Mouse (Mus musculus) heart, adult 2 months (tissue): Measurements from ENCODE around the gene Xrcc1. TPM values are rescaled to one million over a fixed set of nuclear protein-coding genes. Genes with fewer than 3 reads are reported as not detected.
A peak's percentile ranks its signal among the peaks of the same experiment; 100 is the strongest.

ENCODE experiments used
- DNase-seq, 2 experiments: peaks; one replicate each; pipeline ENCODE4 v3.0.0; 2021
- H3K27ac ChIP-seq: fragments of 200-600 bp; 2 replicates; pipeline ENCODE4 v1.8.1; 2022
- H3K27me3 ChIP-seq: fragments of 200-500 bp; 2 replicates; pipeline ENCODE4 v1.6.1; 2012; ENCODE audit warnings: mild to moderate bottlenecking, low read length, inconsistent platforms, mixed read lengths; ENCODE audit not compliant: control insufficient read depth, insufficient read depth
- H3K36me3 ChIP-seq: fragments of 200-500 bp; 2 replicates; pipeline ENCODE4 v1.6.1; 2012; ENCODE audit warnings: low read length, inconsistent platforms; ENCODE audit not compliant: control insufficient read depth, insufficient read depth
- H3K4me1 ChIP-seq: fragments of 200-500 bp; 2 replicates; pipeline ENCODE4 v1.6.1; 2011; ENCODE audit warnings: low read length; ENCODE audit not compliant: control insufficient read depth, insufficient read depth
- H3K4me3 ChIP-seq: fragments of 200-600 bp; 2 replicates; pipeline ENCODE4 v1.8.1; 2022
- H3K79me2 ChIP-seq: fragments of 200-500 bp; replicated peaks from 2 replicates; pipeline ENCODE4 v1.6.1; 2012; ENCODE audit warnings: mild to moderate bottlenecking, inconsistent platforms, low read length, moderate library complexity, mixed read lengths; ENCODE audit not compliant: control insufficient read depth, insufficient read depth
- H3K9ac ChIP-seq: fragments of 200-500 bp; 2 replicates; pipeline ENCODE4 v1.6.1; 2012; ENCODE audit warnings: low read depth, mild to moderate bottlenecking, control low read depth, inconsistent platforms, low read length, mixed read lengths
- CTCF ChIP-seq: fragments of 200-600 bp; IDR thresholded peaks from 2 replicates; pipeline ENCODE4 v1.8.1; 2022; ENCODE audit warnings: antibody characterized with exemption, mild to moderate bottlenecking, moderate library complexity
- EP300 ChIP-seq: fragments of 200-500 bp; IDR thresholded peaks from 2 replicates; pipeline ENCODE4 v1.6.1; 2011; ENCODE audit warnings: low read depth, low read length, control low read depth; ENCODE audit not compliant: insufficient read depth
- POLR2A ChIP-seq: fragments of 200-500 bp; IDR thresholded peaks from 2 replicates; pipeline ENCODE4 v1.6.1; 2011; ENCODE audit warnings: mild to moderate bottlenecking, low read depth, low read length, control low read depth; ENCODE audit not compliant: insufficient read depth
- WGBS: fragments of 180-500 bp; shearing (Covaris S2); methylation state at CpG from one replicate; pipeline ENCODE4 v1.1.7; 2018; 5-methylcytosine and 5-hydroxymethylcytosine counted together
- intact Hi-C: fragments of 180-260 bp; cut with DNase I; formaldehyde crosslinking; loops from one replicate; pipeline ENCODE4 v1.15.1; 2025
- polyA plus RNA-seq: library from polyadenylated mRNA; depleted of rRNA; stranded (reverse); fragments of >200 nt; gene quantifications from 2 replicates; pipeline ENCODE4 v1.2.3, GENCODE M21; 2012
- total RNA-seq, 2 experiments: library from RNA; stranded (reverse); gene quantifications; 2 replicates each; pipeline ENCODE4 v1.2.3; 2021

Xrcc1 gene
- total and polyA plus RNA-seq, 3 experiments = 21.8 to 25.6 (median 25.0) TPM

DNA sequence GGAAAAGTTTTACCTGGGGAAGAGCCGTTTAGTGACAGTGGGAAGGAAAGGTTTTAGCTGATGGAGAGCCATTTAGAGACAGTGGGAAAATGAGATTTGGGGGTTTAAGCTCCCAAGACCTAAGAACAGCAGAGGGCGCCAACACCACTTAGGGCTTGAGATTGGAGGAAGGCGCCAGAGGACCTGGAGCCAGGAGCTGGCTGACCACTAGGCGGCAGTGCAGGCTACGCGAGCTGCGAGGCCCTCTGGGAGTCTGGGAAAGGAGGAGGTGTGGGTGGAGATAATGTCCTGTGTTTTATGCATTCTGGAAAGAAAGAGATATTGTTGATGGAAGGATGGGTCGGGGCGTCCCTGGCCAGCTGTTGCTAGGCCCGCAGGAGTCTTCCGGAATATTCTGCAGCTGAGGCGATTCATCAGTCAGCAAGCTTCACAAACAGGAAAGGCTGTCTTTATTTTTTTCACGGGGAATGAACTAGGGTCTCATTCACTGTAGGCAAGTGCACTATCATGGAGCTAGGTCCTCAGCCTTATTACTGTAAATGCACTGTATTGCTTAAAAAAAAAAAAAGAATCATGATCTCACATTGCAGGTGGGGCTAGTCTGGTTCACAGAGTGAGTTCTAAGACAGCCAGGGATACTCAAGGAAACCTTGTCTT is 55.0 kb downstream of the Xrcc1 start:
- H3K79me2 ChIP-seq = no peaks in the 10 kb centered on the region
- no peak overlapping the region for H3K9ac ChIP-seq
- DNase-seq = peak; percentile 92 to 95
- peak overlapping the region; percentile 26; the same call in 1 of the 2 replicates for H3K4me3 ChIP-seq
- intact Hi-C loops = loop anchor here (1.0 kb wide), 2 partner anchors 52 to 61 kb away; no protein-coding TSS in a partner anchor
- H3K27ac ChIP-seq = no peak overlapping the region
- H3K27me3 ChIP-seq = no peaks in the 10 kb centered on the region
- no peaks in the 10 kb centered on the region for H3K36me3 ChIP-seq
- TF ChIP-seq CTCF (peak; percentile 100), POLR2A (no peak), EP300 (peak; percentile 89)
- WGBS = 5% methylated on average over 13 of the region's 13 CpGs
- H3K4me1 ChIP-seq = peaks cover 1% of the 10 kb centered on the region; the same call in 1 of the 2 replicates

DNA sequence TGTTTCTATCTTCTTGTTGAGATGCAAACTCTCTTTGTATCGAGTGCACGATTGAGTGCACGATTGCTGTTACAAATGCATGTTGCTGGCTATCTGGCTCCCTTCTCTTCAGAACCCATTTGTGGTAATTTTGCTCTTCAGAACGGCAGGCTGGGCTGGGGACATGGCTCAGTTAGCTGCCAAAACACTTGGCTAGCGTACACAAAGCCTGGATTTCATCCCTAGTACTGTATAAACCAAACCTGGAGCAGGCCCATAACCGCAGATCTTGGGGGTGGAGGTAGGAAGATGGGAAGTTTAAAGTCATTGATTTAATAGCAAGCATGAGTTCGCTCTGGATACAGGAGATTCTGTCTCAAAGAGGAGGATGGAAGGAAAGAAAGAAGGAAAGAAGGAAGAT is 59.5 kb downstream of the Xrcc1 start:
- Histone ChIP-seq H3K79me2 (no peaks in the 10 kb centered on the region), H3K9ac (no peak overlapping the region), H3K4me3 (no peak overlapping the region), H3K4me1 (peaks cover 1% of the 10 kb centered on the region; the same call in 1 of the 2 replicates), H3K27me3 (no peaks in the 10 kb centered on the region), H3K36me3 (no peaks in the 10 kb centered on the region), H3K27ac (no peak overlapping the region)
- intact Hi-C loops = no loop called here
- WGBS = 84% methylated on average over 7 of the region's 7 CpGs
- TF ChIP-seq POLR2A = no peak
- no peak for TF ChIP-seq EP300
- TF ChIP-seq CTCF = no peak
- DNase-seq = no peak

DNA sequence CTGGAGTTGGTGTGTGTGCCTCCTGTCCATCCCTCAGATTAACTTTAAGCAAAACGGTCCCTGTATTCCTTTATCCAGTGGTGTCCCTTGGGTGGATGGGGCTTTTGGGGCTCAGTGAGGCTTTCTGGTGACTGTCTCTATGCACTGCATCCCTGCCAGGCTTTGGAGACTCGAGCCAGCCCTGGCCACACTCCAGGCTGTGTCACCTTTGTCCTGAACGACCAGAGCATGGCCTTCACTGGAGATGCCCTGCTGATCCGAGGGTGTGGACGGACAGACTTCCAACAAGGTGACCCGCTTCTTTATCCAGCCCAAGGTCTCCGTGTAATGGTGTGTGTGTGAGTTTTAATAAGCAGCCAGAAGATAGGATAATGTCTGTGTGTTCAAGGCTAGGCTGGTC is 60.0 kb downstream of the Xrcc1 start:
- Histone ChIP-seq H3K9ac (no peak overlapping the region), H3K4me3 (no peak overlapping the region), H3K27me3 (no peaks in the 10 kb centered on the region), H3K79me2 (no peaks in the 10 kb centered on the region), H3K27ac (no peak overlapping the region), H3K36me3 (no peaks in the 10 kb centered on the region), H3K4me1 (peaks cover 1% of the 10 kb centered on the region; the same call in 1 of the 2 replicates)
- WGBS = 73% methylated on average over 7 of the region's 7 CpGs
- TF ChIP-seq POLR2A (no peak), EP300 (no peak), CTCF (no peak)
- no peak for DNase-seq
- intact Hi-C loops = no loop called here

DNA sequence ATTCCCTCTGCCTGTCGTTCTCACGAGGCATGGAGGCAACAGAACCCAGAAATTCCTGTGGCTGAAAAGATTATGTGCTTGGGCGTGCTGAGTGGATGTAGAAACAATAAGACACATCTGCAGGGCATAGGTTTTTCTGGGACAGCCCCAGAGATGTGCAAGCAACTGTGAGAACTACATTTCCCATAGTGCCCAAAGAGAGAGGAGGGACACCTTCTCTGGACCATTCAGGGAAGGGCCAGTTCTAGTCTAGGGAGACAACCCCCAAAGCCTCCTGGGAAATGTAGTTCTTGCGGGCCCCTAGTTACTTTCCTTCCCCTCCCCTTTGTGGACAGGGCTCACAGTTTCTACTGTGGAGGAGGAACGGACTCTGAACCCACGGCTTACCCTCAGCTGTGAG is 61.9 kb downstream of the Xrcc1 start:
- DNase-seq = peak; percentile 47 to 65
- intact Hi-C loops = no loop called here
- no peak overlapping the region for H3K9ac ChIP-seq
- 0 out of 2 replicates have a peak, but pooled peaks cover 1% of the 10 kb centered on the region for H3K4me1 ChIP-seq
- H3K36me3 ChIP-seq = no peaks in the 10 kb centered on the region
- no peak overlapping the region for H3K27ac ChIP-seq
- H3K4me3 ChIP-seq = no peak overlapping the region
- no peaks in the 10 kb centered on the region for H3K79me2 ChIP-seq
- WGBS = 59% methylated on average over 6 of the region's 6 CpGs
- TF ChIP-seq POLR2A = no peak
- no peak for TF ChIP-seq EP300
- no peak for TF ChIP-seq CTCF
- H3K27me3 ChIP-seq = peaks cover 4% of the 10 kb centered on the region; the same call in 1 of the 2 replicates

DNA sequence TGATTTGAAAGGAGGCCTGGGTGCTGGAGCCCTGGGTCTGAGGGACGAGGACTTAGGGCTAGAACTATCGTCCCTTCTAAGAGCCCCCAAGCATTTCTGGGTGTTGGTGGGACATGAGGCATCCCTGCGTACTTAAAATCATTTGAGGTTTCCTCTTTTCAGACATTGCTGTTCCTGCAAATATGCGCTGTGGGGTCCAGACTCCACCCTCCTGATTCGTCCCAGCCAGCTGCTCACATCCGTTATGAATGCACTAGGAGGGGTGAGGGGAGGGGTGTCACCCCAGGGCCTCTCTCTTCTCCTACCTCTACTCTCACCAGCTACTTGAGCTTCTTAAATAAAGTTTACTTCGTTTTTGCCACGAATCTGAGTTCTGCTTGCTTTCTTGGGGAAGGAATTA is 62.5 kb downstream of the Xrcc1 start:
- 73% methylated on average over 8 of the region's 8 CpGs for WGBS
- Histone ChIP-seq H3K36me3 (no peaks in the 10 kb centered on the region), H3K27ac (no peak overlapping the region), H3K27me3 (peaks cover 4% of the 10 kb centered on the region; the same call in 1 of the 2 replicates), H3K4me1 (0 out of 2 replicates have a peak, but pooled peaks cover 1% of the 10 kb centered on the region), H3K9ac (no peak overlapping the region), H3K79me2 (no peaks in the 10 kb centered on the region), H3K4me3 (no peak overlapping the region)
- no peak for DNase-seq
- intact Hi-C loops = no loop called here
- TF ChIP-seq POLR2A (no peak), EP300 (no peak), CTCF (no peak)

DNA sequence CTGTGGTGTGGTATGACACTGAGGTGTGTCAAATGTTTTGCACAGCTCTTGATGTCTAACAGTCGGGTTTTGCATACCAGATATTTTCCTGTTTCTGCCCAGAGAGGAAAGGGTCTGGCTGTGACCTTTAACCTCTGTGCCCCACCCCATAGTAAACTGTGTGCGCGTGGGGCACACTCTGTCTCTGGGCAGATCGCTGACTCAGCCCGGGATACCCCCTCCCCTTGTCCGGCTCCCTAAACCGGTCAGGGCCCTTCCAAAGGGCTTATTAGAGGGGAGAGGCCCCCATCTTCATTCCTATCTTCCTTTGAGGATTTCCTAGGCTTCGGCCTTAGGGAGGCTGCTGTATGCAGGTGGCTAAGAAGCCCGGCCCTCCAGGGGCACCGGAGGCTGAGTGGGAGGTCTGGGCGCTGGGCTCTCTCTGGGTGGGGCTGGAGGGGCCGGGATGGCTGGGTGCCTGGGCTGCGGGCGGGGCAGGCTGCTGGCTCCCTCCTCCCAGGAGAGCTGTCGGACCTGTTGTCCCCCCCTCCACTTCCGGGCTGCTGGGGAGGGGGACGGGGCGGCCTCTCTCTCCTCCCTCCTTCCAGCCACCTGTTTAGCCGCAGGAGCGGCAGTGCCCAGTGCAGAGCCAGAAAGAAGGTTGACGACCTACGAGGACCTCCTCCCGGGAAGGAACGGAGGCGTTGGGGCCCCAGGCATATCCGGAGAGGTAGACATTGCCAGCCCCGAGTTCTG is 64.2 kb downstream of the Xrcc1 start, which contains the start of gene Phldb3:
Phldb3 (plus strand) TSS at position 620 of the 735 bp plus-strand sequence.
- 14% methylated on average over 26 of the region's 27 CpGs for WGBS
- no peak within 1 kb of the TSS; the same call in 1 of the 2 replicates for H3K27ac ChIP-seq

More for the DNA sequence above, 64.2 kb downstream of the Xrcc1 start, which contains the start of gene Phldb3:
- Histone ChIP-seq H3K9ac (0 out of 2 replicates have a peak within 1 kb of the TSS, but pooled peaks have one; percentile 37), H3K79me2 (no peaks in the 10 kb centered on the region), H3K27me3 (peaks cover 4% of the 10 kb centered on the region; the same call in 1 of the 2 replicates), H3K4me3 (peak within 1 kb of the TSS; percentile 64), H3K4me1 (0 out of 2 replicates have a peak, but pooled peaks cover 1% of the 10 kb centered on the region), H3K36me3 (no peaks in the 10 kb centered on the region)
- peak; percentile 43 to 47 for DNase-seq
- intact Hi-C loops = loop anchor here (2.0 kb wide), 1 partner anchor 20 kb away; no protein-coding TSS in a partner anchor
- TF ChIP-seq CTCF = no peak
- no peak for TF ChIP-seq EP300
- no peak for TF ChIP-seq POLR2A
